Mouse (Mus musculus): ENCODE data around the gene Glt1d1. TPM values are rescaled to one million over a fixed set of nuclear protein-coding genes. Genes with fewer than 3 reads are reported as not detected.

The Glt1d1 gene
- polyA plus RNA-seq, 1 experiment from 2014 or later: 0.80 TPM

GRCm38 (mm10) chr5:127612397-127612796 lies 19.7 kb upstream of the Glt1d1 start:
- no peak overlapping the region for H3K27ac ChIP-seq (replicated peaks)
- peaks cover 48% of the 10 kb centered on the region for H3K4me1 ChIP-seq (replicated peaks)
- no peaks in the 10 kb centered on the region for H3K9me3 ChIP-seq
- H3K4me2 ChIP-seq: no peak overlapping the region
- 99% methylated on average over 6 of the region's 6 CpGs for WGBS
- H3K36me3 ChIP-seq: peaks cover 13% of the 10 kb centered on the region
- ATAC-seq (ENCODE audit: low read depth): no peak
- no peak overlapping the region for H3K4me3 ChIP-seq
- H3K9ac ChIP-seq: no peak overlapping the region
- no peaks in the 10 kb centered on the region for H3K27me3 ChIP-seq

DNA sequence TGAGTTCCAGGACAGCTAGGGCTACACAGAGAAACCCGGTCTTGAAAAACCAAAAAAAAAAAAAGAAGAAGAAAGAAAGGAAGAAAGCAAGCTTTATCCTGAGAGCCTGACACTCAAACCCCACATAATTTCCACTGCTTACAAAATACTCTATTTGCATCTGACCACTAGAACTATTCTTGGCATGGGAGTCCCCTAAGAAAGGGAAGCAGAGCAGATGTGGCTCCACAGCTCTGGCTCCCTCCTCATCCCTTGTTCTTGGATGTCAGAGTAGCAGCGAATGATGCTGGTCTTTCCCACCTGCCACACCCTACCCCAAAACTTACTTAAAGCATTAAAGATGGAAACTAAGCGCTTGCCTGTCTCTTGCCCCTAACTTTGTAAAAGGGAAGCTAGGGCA lies 16.6 kb upstream of the Glt1d1 start:
- H3K4me2 ChIP-seq: peak overlapping the region; percentile 98
- H3K9ac ChIP-seq: peak overlapping the region; percentile 97
- no peaks in the 10 kb centered on the region for H3K9me3 ChIP-seq
- peaks cover 48% of the 10 kb centered on the region for H3K4me1 ChIP-seq (replicated peaks)
- H3K27me3 ChIP-seq: no peaks in the 10 kb centered on the region; the same call in 1 of the 2 replicates
- peak overlapping the region; percentile 87 for H3K4me3 ChIP-seq
- no peaks in the 10 kb centered on the region for H3K36me3 ChIP-seq
- ATAC-seq (ENCODE audit: low read depth): no peak
- no peak overlapping the region for H3K27ac ChIP-seq (replicated peaks)
- 86% methylated on average over 3 of the region's 3 CpGs for WGBS

GRCm38 (mm10) chr5:127616151-127616550 lies 15.9 kb upstream of the Glt1d1 start:
- Histone ChIP-seq H3K4me2 (peak overlapping the region; percentile 98), H3K4me3 (peak overlapping the region; percentile 87), H3K27me3 (no peaks in the 10 kb centered on the region; the same call in 1 of the 2 replicates), H3K27ac (replicated peaks) (no peak overlapping the region), H3K4me1 (replicated peaks) (peaks cover 42% of the 10 kb centered on the region), H3K36me3 (no peaks in the 10 kb centered on the region), H3K9ac (peak overlapping the region; percentile 97), H3K9me3 (no peaks in the 10 kb centered on the region)
- 16% methylated on average over 5 of the region's 5 CpGs for WGBS
- 0 out of 2 replicates have a peak, but pooled peaks have one; percentile 7 for ATAC-seq (ENCODE audit: low read depth)

GRCm38 (mm10) chr5:127616884-127617635 lies 15.0 kb upstream of the Glt1d1 start:
- under 1% methylated on average over 80 of the region's 91 CpGs for WGBS
- no peaks in the 10 kb centered on the region for H3K36me3 ChIP-seq
- ATAC-seq (ENCODE audit: low read depth): peak; percentile 96
- H3K4me1 ChIP-seq (replicated peaks): peaks cover 33% of the 10 kb centered on the region
- peak overlapping the region; percentile 97 for H3K9ac ChIP-seq
- no peaks in the 10 kb centered on the region for H3K9me3 ChIP-seq
- peak overlapping the region; percentile 98 for H3K4me2 ChIP-seq
- H3K4me3 ChIP-seq: peak overlapping the region; percentile 87
- no peaks in the 10 kb centered on the region; the same call in 1 of the 2 replicates for H3K27me3 ChIP-seq
- peak overlapping the region; percentile 86 for H3K27ac ChIP-seq (replicated peaks)

GRCm38 (mm10) chr5:127618834-127619233 lies 13.2 kb upstream of the Glt1d1 start:
- Histone ChIP-seq H3K4me2 (no peak overlapping the region), H3K27ac (replicated peaks) (no peak overlapping the region), H3K4me3 (no peak overlapping the region), H3K27me3 (no peaks in the 10 kb centered on the region; the same call in 1 of the 2 replicates), H3K9ac (no peak overlapping the region), H3K4me1 (replicated peaks) (peaks cover 27% of the 10 kb centered on the region), H3K36me3 (no peaks in the 10 kb centered on the region), H3K9me3 (no peaks in the 10 kb centered on the region)
- WGBS: 72% methylated on average over 3 of the region's 3 CpGs
- no peak for ATAC-seq (ENCODE audit: low read depth)

DNA sequence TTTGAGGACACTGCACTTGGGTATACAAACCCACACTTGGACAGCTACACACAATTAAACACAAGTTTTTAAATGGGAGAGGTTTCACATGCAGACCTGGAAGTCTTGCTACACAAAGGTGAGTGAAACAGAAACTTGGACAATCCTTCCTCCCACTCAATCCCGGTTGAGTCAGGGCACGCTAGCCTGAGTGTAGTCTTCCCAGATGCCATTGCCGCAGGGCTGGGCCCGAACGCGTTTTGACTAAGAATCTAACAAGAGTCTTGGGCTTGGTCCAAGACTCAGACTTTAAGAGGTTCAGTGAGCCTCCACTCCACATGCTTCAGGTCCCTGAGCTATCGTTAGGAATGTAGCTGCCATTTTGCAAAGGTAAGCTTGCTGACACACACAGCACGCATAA lies 11.7 kb upstream of the Glt1d1 start:
- 78% methylated on average over 8 of the region's 8 CpGs for WGBS
- no peaks in the 10 kb centered on the region for H3K9me3 ChIP-seq
- no peak overlapping the region for H3K9ac ChIP-seq
- H3K4me3 ChIP-seq: no peak overlapping the region
- peaks cover 12% of the 10 kb centered on the region for H3K4me1 ChIP-seq (replicated peaks)
- no peak for ATAC-seq (ENCODE audit: low read depth)
- no peaks in the 10 kb centered on the region; the same call in 1 of the 2 replicates for H3K27me3 ChIP-seq
- H3K36me3 ChIP-seq: no peaks in the 10 kb centered on the region
- H3K4me2 ChIP-seq: no peak overlapping the region
- no peak overlapping the region for H3K27ac ChIP-seq (replicated peaks)

DNA sequence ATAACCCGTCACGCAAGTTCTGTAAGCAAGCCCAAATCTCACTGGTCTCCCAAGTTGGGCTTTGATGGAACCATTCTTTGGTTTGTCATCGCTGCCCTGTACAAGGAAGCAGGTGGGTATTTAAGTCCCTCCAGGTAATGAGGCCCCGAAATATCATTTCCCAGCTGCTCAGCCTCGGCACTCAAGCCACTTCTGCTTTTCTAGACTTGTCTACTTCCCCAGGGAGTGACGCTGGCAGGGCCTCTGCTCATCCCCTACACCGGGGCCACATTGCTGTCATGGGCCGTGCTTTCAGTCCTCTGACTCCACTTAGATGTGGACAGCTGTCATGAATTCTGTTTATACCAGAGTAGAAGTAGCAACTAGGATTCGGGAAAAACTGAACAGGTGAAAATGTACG lies 11.0 kb upstream of the Glt1d1 start:
- 84% methylated on average over 10 of the region's 10 CpGs for WGBS

DNA sequence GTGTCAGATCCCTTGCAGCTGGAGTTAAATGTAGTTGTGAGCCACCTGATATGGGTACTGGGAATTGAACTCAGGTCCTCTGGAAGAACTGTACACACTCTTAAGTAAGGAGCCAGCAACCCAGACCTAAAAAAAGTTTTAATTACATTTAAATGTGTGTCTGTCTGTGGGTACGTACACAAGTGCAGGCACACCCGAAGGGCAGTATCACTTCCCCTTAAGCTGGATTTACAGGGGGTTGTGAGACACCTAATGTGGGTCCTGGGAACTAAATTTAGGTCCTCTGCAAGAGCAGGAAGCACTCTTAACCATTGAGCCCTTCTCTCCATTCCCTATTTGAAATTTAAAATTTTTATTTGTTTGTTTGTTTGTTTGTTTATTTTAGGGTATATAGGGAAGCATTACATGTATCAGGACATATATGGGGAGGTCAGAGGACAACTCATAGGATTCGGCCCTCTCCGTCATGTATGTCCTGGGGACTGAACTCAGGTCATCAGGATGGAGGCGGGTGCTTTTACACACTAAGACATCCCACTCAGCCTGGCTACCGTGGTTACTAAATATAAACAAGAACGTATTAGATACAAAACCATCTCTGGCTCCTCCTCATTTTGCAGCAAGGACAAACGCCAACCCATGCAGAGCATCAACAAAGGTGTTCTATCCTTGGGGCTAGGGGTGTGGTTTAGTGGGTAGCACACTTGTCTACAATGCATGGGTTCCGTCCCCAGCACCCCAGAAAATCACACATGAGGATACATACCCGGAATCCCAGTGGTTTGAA lies 7.4 kb upstream of the Glt1d1 start:
- ATAC-seq (ENCODE audit: low read depth): no peak
- Histone ChIP-seq H3K27me3 (no peaks in the 10 kb centered on the region; the same call in 1 of the 2 replicates), H3K36me3 (no peaks in the 10 kb centered on the region), H3K4me1 (replicated peaks) (no peaks in the 10 kb centered on the region), H3K4me3 (no peak overlapping the region), H3K9me3 (no peaks in the 10 kb centered on the region), H3K27ac (replicated peaks) (no peak overlapping the region), H3K9ac (no peak overlapping the region), H3K4me2 (no peak overlapping the region)
- 87% methylated on average over 10 of the region's 10 CpGs for WGBS

More for the DNA sequence above, 11.0 kb upstream of the Glt1d1 start:
- Histone ChIP-seq H3K27me3 (no peaks in the 10 kb centered on the region; the same call in 1 of the 2 replicates), H3K9me3 (no peaks in the 10 kb centered on the region), H3K4me1 (replicated peaks) (peaks cover 4% of the 10 kb centered on the region), H3K4me3 (no peak overlapping the region), H3K9ac (no peak overlapping the region), H3K36me3 (no peaks in the 10 kb centered on the region), H3K27ac (replicated peaks) (no peak overlapping the region), H3K4me2 (no peak overlapping the region)
- no peak for ATAC-seq (ENCODE audit: low read depth)

DNA sequence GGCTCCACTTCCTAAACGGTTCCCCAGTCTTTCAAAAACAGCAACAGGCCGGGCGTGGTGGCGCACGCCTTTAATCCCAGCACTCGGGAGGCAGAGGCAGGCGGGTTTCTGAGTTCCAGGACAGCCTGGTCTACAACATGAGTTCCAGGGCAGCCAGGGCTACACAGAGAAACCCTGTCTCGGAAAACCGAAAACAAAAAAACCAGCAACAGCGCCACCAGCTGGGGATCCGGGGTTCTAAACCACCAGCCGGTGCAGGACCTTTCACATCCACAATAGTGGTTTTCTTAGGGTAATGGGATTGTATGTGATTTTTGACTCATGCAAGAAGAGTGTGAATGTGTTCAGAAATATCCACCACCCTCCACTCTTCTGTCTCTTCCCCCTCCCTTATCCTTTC lies 4.8 kb upstream of the Glt1d1 start:
- Histone ChIP-seq H3K36me3 (no peaks in the 10 kb centered on the region), H3K9ac (no peak overlapping the region), H3K27ac (replicated peaks) (no peak overlapping the region), H3K4me1 (replicated peaks) (peaks cover 7% of the 10 kb centered on the region; the same call in 1 of the 2 replicates), H3K4me2 (no peak overlapping the region), H3K4me3 (no peak overlapping the region), H3K27me3 (peaks cover 5% of the 10 kb centered on the region; the same call in 1 of the 2 replicates), H3K9me3 (no peaks in the 10 kb centered on the region)
- ATAC-seq (ENCODE audit: low read depth): no peak
- WGBS: 89% methylated on average over 12 of the region's 12 CpGs

- ATAC-seq (ENCODE audit: low read depth): peak; percentile 32; the same call in 1 of the 2 replicates
- peaks cover 11% of the 10 kb centered on the region for H3K27me3 ChIP-seq
- peak overlapping the region; percentile 84 for H3K4me2 ChIP-seq
- peak overlapping the region; percentile 72 for H3K9ac ChIP-seq
- peak overlapping the region; percentile 58 for H3K4me3 ChIP-seq
- no peaks in the 10 kb centered on the region for H3K9me3 ChIP-seq
- H3K4me1 ChIP-seq (replicated peaks): peaks cover 18% of the 10 kb centered on the region
- no peak overlapping the region for H3K27ac ChIP-seq (replicated peaks)
- 14% methylated on average over 5 of the region's 5 CpGs for WGBS
- no peaks in the 10 kb centered on the region for H3K36me3 ChIP-seq
These were observed 391 bp upstream of the Glt1d1 start for GRCm38 (mm10) chr5:127631671-127632070.

GRCm38 (mm10) chr5:127633188-127633587 lies 1.1 kb downstream of the Glt1d1 start:
- Histone ChIP-seq H3K27ac (replicated peaks) (no peak overlapping the region), H3K36me3 (no peaks in the 10 kb centered on the region), H3K4me3 (peak overlapping the region; percentile 58), H3K27me3 (peaks cover 11% of the 10 kb centered on the region), H3K9me3 (no peaks in the 10 kb centered on the region), H3K4me1 (replicated peaks) (peaks cover 18% of the 10 kb centered on the region), H3K4me2 (peak overlapping the region; percentile 84), H3K9ac (peak overlapping the region; percentile 72; the same call in 1 of the 2 replicates)
- 31% methylated on average over 4 of the region's 4 CpGs for WGBS
- ATAC-seq (ENCODE audit: low read depth): no peak

DNA sequence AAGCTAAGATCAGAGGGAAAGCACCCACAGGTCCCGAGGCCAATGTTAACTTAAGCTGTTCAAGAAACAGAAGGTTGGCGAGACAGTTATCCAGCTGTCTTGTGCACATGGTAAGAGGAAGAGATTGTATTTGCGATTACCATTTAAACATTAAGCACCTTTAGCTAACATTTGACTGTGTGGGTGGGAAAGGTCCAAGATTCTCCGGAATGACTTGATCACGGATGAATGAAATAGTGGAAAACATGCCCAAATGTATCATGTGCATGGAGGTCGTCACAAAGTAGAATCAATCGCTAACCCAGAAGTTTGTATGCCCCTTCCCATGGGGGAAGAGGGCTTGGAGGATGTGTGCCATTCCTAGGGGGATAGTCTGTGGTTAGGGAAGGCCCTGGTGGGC lies 1.6 kb downstream of the Glt1d1 start:
- H3K9me3 ChIP-seq: no peaks in the 10 kb centered on the region
- 0 out of 2 replicates have a peak overlapping the region, but pooled peaks have one; percentile 84 for H3K4me2 ChIP-seq
- no peak overlapping the region for H3K9ac ChIP-seq
- WGBS: 89% methylated on average over 7 of the region's 7 CpGs
- ATAC-seq (ENCODE audit: low read depth): no peak
- no peak overlapping the region for H3K4me3 ChIP-seq
- H3K36me3 ChIP-seq: no peaks in the 10 kb centered on the region
- H3K27me3 ChIP-seq: peaks cover 11% of the 10 kb centered on the region
- H3K4me1 ChIP-seq (replicated peaks): peaks cover 18% of the 10 kb centered on the region
- no peak overlapping the region for H3K27ac ChIP-seq (replicated peaks)

Data from neural tube, embryonic 13.5 days (tissue).